Comparison of ENCODE assay signal across 13 mouse cellular contexts in the genomic region with DNA sequence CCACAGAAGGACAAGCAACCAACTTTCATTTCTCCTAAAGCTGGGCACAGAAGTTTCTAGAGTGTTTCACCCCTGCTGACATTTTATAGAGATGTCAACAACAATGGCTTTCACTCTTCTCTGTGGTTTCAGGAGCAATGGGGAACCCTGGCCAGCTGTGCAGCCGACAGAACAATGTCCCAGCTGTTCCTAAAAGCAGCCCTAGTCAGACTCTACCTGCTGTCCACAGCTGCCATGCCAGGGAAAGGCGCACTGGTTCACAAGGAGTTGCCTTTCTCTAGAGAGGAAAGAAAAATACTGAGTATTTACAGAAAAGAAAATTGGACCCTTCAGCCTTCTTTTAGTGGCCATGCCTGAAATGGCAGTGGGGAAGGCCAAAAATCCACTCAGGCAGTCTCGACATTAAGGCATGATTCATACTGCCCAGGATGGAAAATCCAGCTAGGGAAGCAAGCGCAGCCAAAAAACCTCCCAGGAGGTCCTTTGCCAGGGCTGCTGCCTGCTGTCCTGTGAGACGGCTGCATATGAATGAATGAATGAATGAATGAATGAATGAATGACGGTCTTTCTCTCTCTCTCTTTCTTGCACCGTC.
A peak's percentile ranks its signal among the peaks of the same experiment; 100 is the strongest.
DNase-seq lines count a peak whose midpoint lies in the region; ATAC-seq and TF ChIP-seq lines count a peak whose summit lies in the region.
"Had no signal": no experiment of that assay in that cellular context is flagged by ENCODE, and none has a peak within 500 bp of the region (broad histone marks: within the 10 kb centered on the region; RNA-seq: fewer than 3 reads in every experiment).

No protein-coding gene starts in this region.

- WGBS in lung, embryonic 15.5 days = 77% methylated on average over 7 of the region's 7 CpGs
- WGBS in limb, embryonic 14.5 days = 69% methylated on average over 7 of the region's 7 CpGs
- 83% methylated on average over 7 of the region's 7 CpGs for WGBS in kidney, embryonic 16.5 days

- peak; percentile 53; the same call in 1 of the 2 replicates for ATAC-seq in lung, embryonic 15.5 days (ENCODE audit: borderline replicate concordance, extremely low read depth, low FRiP score, low TSS enrichment)
- peak; percentile 56; the same call in 1 of the 2 replicates for ATAC-seq in limb, embryonic 14.5 days (ENCODE audit: low FRiP score, low read depth)
- no peak for ATAC-seq in kidney, embryonic 16.5 days (ENCODE audit: low FRiP score, low TSS enrichment)
- ATAC-seq: liver, postnatal 0 days had no signal

- H3K4me3 ChIP-seq in lung, embryonic 15.5 days = no peak overlapping the region
- H3K4me3 ChIP-seq in limb, embryonic 14.5 days (replicated peaks; ENCODE audit: low read length) = no peak overlapping the region
- H3K4me3 ChIP-seq in kidney, embryonic 16.5 days (ENCODE audit: low read length) = no peak overlapping the region

- H3K27me3 ChIP-seq in lung, embryonic 15.5 days = no peaks in the 10 kb centered on the region
- no peaks in the 10 kb centered on the region for H3K27me3 ChIP-seq in limb, embryonic 14.5 days (ENCODE audit: control insufficient read depth, insufficient read depth, low read length)
- H3K27me3 ChIP-seq in kidney, embryonic 16.5 days (ENCODE audit: insufficient read depth, low read length) = no peaks in the 10 kb centered on the region

- H3K4me2 ChIP-seq in lung, embryonic 15.5 days = no peak overlapping the region
- H3K4me2 ChIP-seq in limb, embryonic 14.5 days (replicated peaks; ENCODE audit: low read depth, low read length, severe bottlenecking) = no peak overlapping the region
- H3K4me2 ChIP-seq in kidney, embryonic 16.5 days (replicated peaks; ENCODE audit: low read depth, low read length) = no peak overlapping the region

- H3K27ac ChIP-seq in lung, embryonic 15.5 days = peak overlapping the region; percentile 1; the same call in 1 of the 2 replicates
- H3K27ac ChIP-seq in limb, embryonic 14.5 days (replicated peaks; ENCODE audit: low read depth, low read length) = peak overlapping the region; percentile 67
- H3K27ac ChIP-seq in kidney, embryonic 16.5 days (ENCODE audit: low read length) = no peak overlapping the region

- H3K4me1 ChIP-seq in lung, embryonic 15.5 days = peaks cover 23% of the 10 kb centered on the region
- H3K4me1 ChIP-seq in limb, embryonic 14.5 days (ENCODE audit: control insufficient read depth, insufficient read depth, low read length) = peaks cover 11% of the 10 kb centered on the region
- no peaks in the 10 kb centered on the region for H3K4me1 ChIP-seq in kidney, embryonic 16.5 days (ENCODE audit: insufficient read depth, low read length)

- H3K9me3 ChIP-seq in lung, embryonic 15.5 days = no peaks in the 10 kb centered on the region
- no peaks in the 10 kb centered on the region for H3K9me3 ChIP-seq in limb, embryonic 14.5 days (ENCODE audit: control insufficient read depth, low read length)
- H3K9me3 ChIP-seq in kidney, embryonic 16.5 days (ENCODE audit: low read length) = no peaks in the 10 kb centered on the region

- DNase-seq in adrenal gland, adult 2 months = peak; percentile 77
- DNase-seq in adrenal gland, adult 8-10 months = no peak
- no peak for DNase-seq in lung, adult 18-20 months
- peak; percentile 93 for DNase-seq in fibroblast of lung, adult 2 months (ENCODE audit: low read depth)
- peak; percentile 70 for DNase-seq in limb, embryonic 14.5 days (ENCODE audit: low spot score)
- no peak for DNase-seq in kidney, adult 8-10 months
- DNase-seq: kidney, postnatal 10 days; layer of hippocampus, adult 9-11 months; liver, postnatal 0 days; midbrain, embryonic 14.5 days; spleen, adult 18-20 months had no signal

- no peak for TF ChIP-seq POLR2A in limb, embryonic 14.5 days (IDR thresholded peaks at IDR 0.05; ENCODE audit: borderline replicate concordance, extremely low read depth, insufficient read depth, insufficient read length)

- H3K9ac ChIP-seq in lung, embryonic 15.5 days = no peak overlapping the region
- H3K9ac ChIP-seq in limb, embryonic 14.5 days (ENCODE audit: low read depth, low read length, severe bottlenecking) = no peak overlapping the region
- H3K9ac ChIP-seq in kidney, embryonic 16.5 days (replicated peaks; ENCODE audit: low read length) = no peak overlapping the region
- H3K9ac ChIP-seq: liver, postnatal 0 days had no signal

- no peaks in the 10 kb centered on the region for H3K36me3 ChIP-seq in lung, embryonic 15.5 days
- H3K36me3 ChIP-seq in limb, embryonic 14.5 days (ENCODE audit: control insufficient read depth, insufficient read depth, low read length) = no peaks in the 10 kb centered on the region
- H3K36me3 ChIP-seq in kidney, embryonic 16.5 days (ENCODE audit: insufficient read depth, low read length) = no peaks in the 10 kb centered on the region

Comparison
In these comparisons a context has a peak if more than half of its experiments do, and no peak if none do; other contexts are left out.
1. DNase-seq: peak in adrenal gland, adult 2 months (single experiment), fibroblast of lung, adult 2 months (single experiment) and limb, embryonic 14.5 days (single experiment); none in adrenal gland, adult 8-10 months (single experiment), lung, adult 18-20 months (0 of 2) and kidney, adult 8-10 months (0 of 2).